Mouse (Mus musculus) layer of hippocampus, adult 2 months (tissue): ENCODE data around the gene Tubb2a. TPM values are rescaled to one million over a fixed set of nuclear protein-coding genes. Genes with fewer than 3 reads are reported as not detected.

Source experiments
- DNase-seq, 2 experiments: peaks; one replicate each; pipeline ENCODE4 v3.0.0; 2022; ENCODE audit warnings: low spot score in 2 of 2
- H3K27ac ChIP-seq: fragments of 200-600 bp; 2 replicates; pipeline ENCODE4 v1.8.1; 2022
- H3K4me3 ChIP-seq: fragments of 200-600 bp; 2 replicates; pipeline ENCODE4 v1.8.1; 2022; ENCODE audit warnings: mild to moderate bottlenecking
- CTCF ChIP-seq: fragments of 200-600 bp; conservative IDR thresholded peaks from 2 replicates; pipeline ENCODE4 v1.8.1; 2022; ENCODE audit warnings: antibody characterized with exemption, mild to moderate bottlenecking, moderate library complexity
- long read RNA-seq, 2 experiments: library from polyadenylated mRNA; stranded (forward); transcript quantifications; one replicate each; pipeline ENCODE4 v2.0.0; 2021; ENCODE audit warnings: borderline mapping rate in 2 of 2
- total RNA-seq, 2 experiments: library from RNA; stranded (reverse); gene quantifications; 2 replicates each; pipeline ENCODE4 v1.2.3; 2021

The Tubb2a gene
- 1,000 to 10,000 TPM in 1 of 2 experiments, 100 to 1,000 TPM in 1; 962 to 1,047 TPM for total RNA-seq
- long read RNA-seq, experiment 1, transcript Tubb2a-201 (4 exons, 1,610 nt) = major isoform, 1,383 of 1,558 reads
- long read RNA-seq, experiment 1, partial matches to known transcripts = 13 of 1,558 reads
- long read RNA-seq, experiment 1, other reads (novel, unspliced or antisense) = 162 of 1,558 reads
- long read RNA-seq, experiment 2, transcript Tubb2a-201 (4 exons, 1,610 nt) = major isoform, 2,085 of 2,295 reads
- long read RNA-seq, experiment 2, partial matches to known transcripts = 26 of 2,295 reads
- long read RNA-seq, experiment 2, other reads (novel, unspliced or antisense) = 184 of 2,295 reads

GRCm38 (mm10) chr13:34077492-34078271, at the start of gene Tubb2a:
TSS of gene Tubb2a (minus strand) at chr13:34078007.
- H3K27ac ChIP-seq = peak within 1 kb of the TSS; percentile 93
- DNase-seq = peak; percentile 92 to 96
- peak; percentile 79 for TF ChIP-seq CTCF
- peak within 1 kb of the TSS; percentile 89 for H3K4me3 ChIP-seq

GRCm38 (mm10) chr13:34125711-34126110, 47.9 kb upstream of the Tubb2a start:
- no peak for TF ChIP-seq CTCF
- H3K4me3 ChIP-seq = peak overlapping the region; percentile 43
- peak overlapping the region; percentile 64; the same call in 1 of the 2 replicates for H3K27ac ChIP-seq
- no peak for DNase-seq

DNA sequence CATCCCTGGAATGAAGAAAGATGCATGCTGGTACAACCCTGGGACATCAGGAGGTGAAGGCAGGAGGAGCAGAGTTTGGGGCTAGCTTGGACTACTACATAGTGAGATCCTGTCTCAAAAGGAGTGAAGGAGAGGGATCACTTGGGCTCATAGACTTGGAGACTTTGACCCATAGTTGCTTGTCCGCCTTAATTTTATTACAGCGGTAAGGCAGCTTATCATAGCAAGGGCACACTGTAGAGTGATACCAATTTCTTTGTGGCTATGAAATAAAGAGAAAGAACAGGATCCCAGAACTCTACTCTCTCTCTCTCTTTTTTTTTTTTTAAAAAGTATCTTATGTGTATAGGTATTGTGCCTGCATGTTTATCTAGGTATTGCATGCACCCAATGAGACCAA, 42.7 kb upstream of the Tubb2a start:
- Histone ChIP-seq H3K27ac (no peak overlapping the region), H3K4me3 (no peak overlapping the region)
- TF ChIP-seq CTCF = no peak
- no peak for DNase-seq

GRCm38 (mm10) chr13:34119406-34119805, 41.6 kb upstream of the Tubb2a start:
- Histone ChIP-seq H3K27ac (no peak overlapping the region), H3K4me3 (no peak overlapping the region)
- no peak for TF ChIP-seq CTCF
- no peak for DNase-seq

DNA sequence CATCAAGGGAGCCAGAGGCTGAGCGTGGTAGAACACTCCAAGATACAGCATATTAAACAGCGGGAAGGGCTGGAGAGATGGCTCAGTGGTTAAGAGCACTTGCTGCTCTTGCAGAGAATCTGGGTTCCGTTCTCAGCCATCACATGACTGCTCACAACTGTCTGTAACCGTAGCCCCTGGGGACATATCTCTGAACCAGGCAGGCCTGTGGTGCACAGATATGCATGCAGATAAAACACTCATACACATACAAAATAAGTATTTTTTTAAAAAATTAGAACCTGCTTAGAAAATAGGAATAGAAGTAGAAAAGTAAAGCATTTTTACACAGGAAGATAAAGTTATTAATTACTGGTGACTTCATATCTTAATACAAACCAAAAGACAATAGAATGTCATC, 41.0 kb upstream of the Tubb2a start:
- no peak for TF ChIP-seq CTCF
- DNase-seq = no peak
- H3K4me3 ChIP-seq = no peak overlapping the region
- no peak overlapping the region for H3K27ac ChIP-seq

GRCm38 (mm10) chr13:34116508-34116907, 38.7 kb upstream of the Tubb2a start:
- Histone ChIP-seq H3K27ac (no peak overlapping the region), H3K4me3 (no peak overlapping the region)
- DNase-seq = no peak
- no peak for TF ChIP-seq CTCF

DNA sequence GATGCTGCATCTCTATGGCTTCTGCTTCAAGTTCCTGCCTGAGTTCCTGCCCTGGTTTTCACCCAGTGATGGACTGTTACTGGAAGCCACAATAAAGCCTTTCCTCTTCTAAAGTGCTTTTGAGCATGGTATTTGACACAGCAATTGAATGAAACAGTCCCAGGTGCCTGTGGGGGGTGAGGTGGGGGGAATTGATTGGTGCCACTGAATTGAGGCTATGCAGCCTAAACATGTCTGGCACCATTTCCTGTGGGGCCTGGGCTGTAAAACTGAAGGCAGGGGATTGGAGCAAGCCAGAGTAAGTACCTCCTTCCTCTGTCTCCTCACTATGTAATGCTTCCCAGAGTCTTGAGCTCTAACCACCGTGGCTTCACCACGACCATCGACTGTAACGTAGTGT, 36.8 kb upstream of the Tubb2a start:
- Histone ChIP-seq H3K27ac (no peak overlapping the region), H3K4me3 (no peak overlapping the region)
- TF ChIP-seq CTCF = no peak
- no peak for DNase-seq

GRCm38 (mm10) chr13:34113086-34113485, 35.3 kb upstream of the Tubb2a start:
- TF ChIP-seq CTCF = no peak
- no peak overlapping the region for H3K27ac ChIP-seq
- no peak overlapping the region for H3K4me3 ChIP-seq
- DNase-seq = no peak

DNA sequence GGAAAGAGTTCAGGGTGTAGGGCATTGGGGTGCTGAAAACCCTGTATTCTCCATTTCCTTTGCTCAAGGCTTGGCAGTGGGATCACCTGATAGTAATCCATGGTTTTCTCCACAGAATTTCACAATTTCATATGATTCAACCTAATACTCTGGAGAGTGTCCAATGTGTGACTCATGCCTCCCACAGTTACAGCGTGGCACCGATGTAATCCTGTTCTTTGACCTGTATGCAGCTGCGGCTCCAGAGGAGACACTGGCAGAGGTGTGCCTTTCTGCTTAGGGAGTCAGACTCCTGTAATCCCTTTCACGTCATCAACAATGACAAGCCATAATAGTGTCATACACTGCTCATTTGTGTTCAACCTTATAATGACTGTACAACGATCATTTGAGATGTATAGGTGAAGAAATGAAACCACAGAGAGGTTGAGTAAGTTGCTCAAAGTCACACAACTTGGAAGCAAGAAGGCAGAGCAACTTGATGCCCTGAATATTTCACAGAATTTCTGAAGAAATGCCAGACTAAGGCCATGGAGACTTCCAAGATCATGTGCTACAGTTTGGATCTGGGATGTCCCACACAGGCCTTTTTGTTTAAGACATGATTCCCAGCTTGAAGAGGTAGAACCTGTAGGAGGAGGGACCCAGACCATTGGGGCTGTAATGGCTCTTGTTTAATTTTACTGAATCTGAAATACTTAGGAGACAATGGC, 34.7 kb upstream of the Tubb2a start:
- H3K27ac ChIP-seq = no peak overlapping the region
- TF ChIP-seq CTCF = no peak
- H3K4me3 ChIP-seq = no peak overlapping the region
- no peak for DNase-seq

GRCm38 (mm10) chr13:34111878-34112277, 34.1 kb upstream of the Tubb2a start:
- no peak overlapping the region for H3K4me3 ChIP-seq
- TF ChIP-seq CTCF = no peak
- DNase-seq = no peak
- H3K27ac ChIP-seq = no peak overlapping the region

GRCm38 (mm10) chr13:34111019-34111418, 33.2 kb upstream of the Tubb2a start:
- DNase-seq = no peak
- no peak overlapping the region for H3K27ac ChIP-seq
- no peak for TF ChIP-seq CTCF
- H3K4me3 ChIP-seq = no peak overlapping the region

GRCm38 (mm10) chr13:34109677-34110058, 31.9 kb upstream of the Tubb2a start:
- Histone ChIP-seq H3K27ac (0 out of 2 replicates have a peak overlapping the region, but pooled peaks have one; percentile 10), H3K4me3 (no peak overlapping the region)
- no peak for TF ChIP-seq CTCF
- no peak for DNase-seq
